Mouse (Mus musculus) lung, adult 2 months (tissue): ENCODE measurements around the gene Hoxd9.

Experiments used
- CTCF ChIP-seq: fragments of 200-500 bp; IDR thresholded peaks from 2 replicates; pipeline ENCODE4 v1.5.1; 2011; ENCODE audit warnings: mild to moderate bottlenecking, low read length, control low read depth; ENCODE audit not compliant: insufficient read depth
- POLR2A ChIP-seq: fragments of 200-500 bp; IDR thresholded peaks from 2 replicates; pipeline ENCODE4 v1.6.1; 2011; ENCODE audit warnings: low read depth, mild to moderate bottlenecking, control low read depth, low read length, borderline replicate concordance; ENCODE audit errors: extremely low read depth

DNA sequence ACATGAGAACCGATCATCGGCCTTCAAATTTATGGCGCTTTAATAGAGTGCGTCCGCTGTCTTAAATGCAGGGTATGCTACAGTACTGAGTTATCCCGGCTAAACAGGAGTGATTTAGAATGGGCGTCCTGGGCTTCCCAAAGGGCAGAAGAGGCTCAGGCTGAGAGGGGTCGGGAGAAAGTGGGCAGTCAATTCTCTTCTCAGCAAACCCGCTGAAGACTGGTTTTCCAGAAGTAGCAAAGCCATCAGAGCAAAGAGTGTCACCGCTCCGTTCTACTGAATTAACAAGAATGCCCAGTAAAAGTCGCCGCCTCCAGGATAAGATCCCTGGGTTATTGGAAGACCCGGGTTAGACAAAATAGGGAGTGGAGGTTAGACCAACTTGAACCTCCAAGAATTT, 42.3 kb downstream of the Hoxd9 start:
- TF ChIP-seq CTCF (no peak), POLR2A (no peak)
